Mouse (Mus musculus): ENCODE results near the gene Gon7.

GRCm38 (mm10) chr12:102757689-102758402 is at the start of gene Gon7, which contains the start of the genes Gm28051 and Ubr7:
- TF ChIP-seq CTCF (IDR thresholded peaks at IDR 0.05; ENCODE audit: low read depth) (peak; percentile 68), EP300 (IDR thresholded peaks at IDR 0.05; ENCODE audit: low read depth) (peak; percentile 48; the same call in 1 of the 2 replicates)

Data from liver, postnatal 0 days (tissue).